Mouse (Mus musculus): ENCODE measurements around the gene Il17ra.

Gene Il17ra

GRCm38 (mm10) chr6:120471991-120472441 lies 9.0 kb downstream of the Il17ra start:
- no peak for DNase-seq

DNA sequence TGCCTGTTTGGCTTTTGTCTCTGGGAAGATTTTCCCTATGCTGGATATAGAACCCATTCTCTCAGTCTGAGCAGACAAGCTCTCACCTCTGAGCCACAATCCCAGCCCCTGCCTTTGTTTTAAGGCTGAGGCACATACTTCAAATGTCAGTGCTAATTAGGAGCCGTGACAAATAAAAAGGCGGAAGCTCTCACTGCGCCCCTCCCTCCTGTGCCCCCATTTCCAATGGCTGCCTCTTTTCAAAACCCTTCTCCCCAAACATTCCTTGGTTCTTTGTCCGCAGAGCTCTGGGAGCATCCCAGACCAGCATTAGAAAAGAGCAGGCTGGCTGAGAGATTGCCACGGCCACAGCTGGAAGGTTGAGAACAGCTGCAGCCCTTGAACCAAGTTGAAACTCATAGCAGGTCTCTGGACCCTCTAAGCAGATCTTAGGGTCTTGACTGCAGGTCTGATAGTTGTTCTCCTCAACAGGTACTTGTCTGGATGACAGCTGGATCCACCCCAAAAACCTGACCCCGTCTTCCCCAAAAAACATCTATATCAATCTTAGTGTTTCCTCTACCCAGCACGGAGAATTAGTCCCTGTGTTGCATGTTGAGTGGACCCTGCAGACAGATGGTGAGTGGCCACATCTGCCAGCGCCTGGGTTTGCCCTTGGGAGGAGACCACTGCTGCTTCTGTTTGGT lies 9.6 kb downstream of the Il17ra start:
- no peak for DNase-seq

DNA sequence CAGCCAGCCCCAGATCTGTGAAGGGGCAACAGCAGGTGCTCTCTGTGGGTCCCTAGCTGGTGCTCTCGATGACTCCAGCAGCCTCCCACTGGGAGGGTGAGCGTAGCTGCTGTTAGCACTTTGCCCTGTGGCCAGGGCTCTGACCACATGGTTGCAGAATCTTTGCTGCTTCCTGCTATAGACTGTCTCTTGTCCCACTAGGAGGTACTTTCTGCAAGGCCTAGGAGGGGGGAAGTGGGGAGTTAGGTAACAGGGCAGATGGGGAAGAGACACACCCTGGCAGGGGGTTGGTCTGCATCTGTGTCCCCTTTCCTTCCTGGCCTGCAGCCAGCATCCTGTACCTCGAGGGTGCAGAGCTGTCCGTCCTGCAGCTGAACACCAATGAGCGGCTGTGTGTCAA lies 10.4 kb downstream of the Il17ra start:
- peak in 1 of 2 experiments; percentile 36 for DNase-seq

DNA sequence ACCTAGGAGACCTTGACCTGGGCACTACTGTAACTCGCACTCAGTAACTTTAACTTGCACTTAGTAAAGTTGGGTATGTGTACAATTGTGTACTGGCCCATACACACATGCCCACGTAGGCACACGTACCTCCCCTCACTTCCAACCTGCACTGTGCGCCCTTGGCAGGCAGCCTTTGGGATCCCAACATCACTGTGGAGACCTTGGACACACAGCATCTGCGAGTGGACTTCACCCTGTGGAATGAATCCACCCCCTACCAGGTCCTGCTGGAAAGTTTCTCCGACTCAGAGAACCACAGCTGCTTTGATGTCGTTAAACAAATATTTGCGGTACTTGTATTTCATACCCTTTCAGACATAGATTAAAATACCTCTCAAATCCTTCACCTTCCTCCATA lies 12.2 kb downstream of the Il17ra start:
- DNase-seq: no peak

DNA sequence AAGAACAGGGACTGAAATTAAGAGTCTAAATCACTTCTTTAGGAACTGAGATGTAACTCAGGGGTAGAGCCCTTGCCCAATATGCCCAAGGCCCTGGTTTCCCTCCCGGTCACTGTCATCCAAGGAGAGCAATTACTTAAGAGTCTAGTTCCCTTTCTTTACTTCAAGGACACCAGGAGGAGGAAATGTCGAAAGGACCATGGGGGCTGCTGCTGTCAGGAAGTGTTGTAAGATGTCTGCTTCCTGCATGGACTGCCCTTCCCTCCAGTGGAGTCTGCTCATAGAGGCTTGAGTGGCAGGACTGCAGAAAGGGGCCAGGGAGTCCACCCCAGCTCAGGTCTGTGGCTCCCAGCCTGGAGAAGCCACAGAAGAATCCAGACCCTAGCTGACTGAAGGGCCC lies 16.3 kb downstream of the Il17ra start:
- no peak for DNase-seq

- no peak for DNase-seq
These were observed 17.3 kb downstream of the Il17ra start for GRCm38 (mm10) chr6:120480361-120480760.

- no peak for DNase-seq
These were observed 18.5 kb downstream of the Il17ra start for GRCm38 (mm10) chr6:120481538-120481937.

DNA sequence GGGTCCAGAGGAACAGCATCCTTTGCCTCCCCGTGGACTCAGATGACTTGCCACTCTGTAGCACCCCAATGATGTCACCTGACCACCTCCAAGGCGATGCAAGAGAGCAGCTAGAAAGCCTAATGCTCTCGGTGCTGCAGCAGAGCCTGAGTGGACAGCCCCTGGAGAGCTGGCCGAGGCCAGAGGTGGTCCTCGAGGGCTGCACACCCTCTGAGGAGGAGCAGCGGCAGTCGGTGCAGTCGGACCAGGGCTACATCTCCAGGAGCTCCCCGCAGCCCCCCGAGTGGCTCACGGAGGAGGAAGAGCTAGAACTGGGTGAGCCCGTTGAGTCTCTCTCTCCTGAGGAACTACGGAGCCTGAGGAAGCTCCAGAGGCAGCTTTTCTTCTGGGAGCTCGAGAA lies 19.0 kb downstream of the Il17ra start:
- no peak for DNase-seq

DNA sequence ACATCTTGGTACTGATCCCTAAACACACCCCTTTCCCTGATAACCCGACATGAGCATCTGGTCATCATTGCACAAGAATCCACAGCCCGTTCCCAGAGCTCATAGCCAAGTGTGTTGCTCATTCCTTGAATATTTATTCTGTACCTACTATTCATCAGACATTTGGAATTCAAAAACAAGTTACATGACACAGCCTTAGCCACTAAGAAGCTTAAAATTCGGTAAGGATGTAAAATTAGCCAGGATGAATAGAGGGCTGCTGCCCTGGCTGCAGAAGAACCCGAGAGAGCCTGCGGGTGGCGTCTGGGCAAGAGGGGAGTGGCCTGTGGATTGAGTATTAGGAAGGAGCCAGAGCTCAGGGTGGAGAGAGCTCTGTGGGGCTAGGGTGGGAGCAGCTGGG lies 19.7 kb downstream of the Il17ra start:
- no peak for DNase-seq

GRCm38 (mm10) chr6:120483211-120483626 lies 20.2 kb downstream of the Il17ra start:
- peak in 1 of 2 experiments; percentile 64 for DNase-seq

DNA sequence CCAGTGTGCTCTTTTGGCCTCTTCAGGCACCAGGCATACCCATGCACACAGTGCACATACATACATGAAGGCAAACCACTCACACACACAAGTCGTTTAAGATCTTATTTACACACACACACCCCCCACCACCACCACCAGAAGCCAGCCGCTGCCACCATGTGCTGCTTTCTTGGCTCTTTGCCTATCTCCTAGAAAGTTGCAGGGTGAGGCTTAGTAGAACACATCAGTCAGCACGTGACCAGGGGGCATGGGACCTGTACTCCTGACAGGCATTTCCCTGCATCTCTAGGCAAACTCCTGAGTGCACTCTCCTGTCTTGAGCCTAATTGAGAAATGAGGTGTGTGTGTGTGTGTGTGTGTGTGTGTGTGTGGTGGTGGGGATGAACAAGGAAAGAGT lies 22.0 kb downstream of the Il17ra start:
- no peak for DNase-seq

DNA sequence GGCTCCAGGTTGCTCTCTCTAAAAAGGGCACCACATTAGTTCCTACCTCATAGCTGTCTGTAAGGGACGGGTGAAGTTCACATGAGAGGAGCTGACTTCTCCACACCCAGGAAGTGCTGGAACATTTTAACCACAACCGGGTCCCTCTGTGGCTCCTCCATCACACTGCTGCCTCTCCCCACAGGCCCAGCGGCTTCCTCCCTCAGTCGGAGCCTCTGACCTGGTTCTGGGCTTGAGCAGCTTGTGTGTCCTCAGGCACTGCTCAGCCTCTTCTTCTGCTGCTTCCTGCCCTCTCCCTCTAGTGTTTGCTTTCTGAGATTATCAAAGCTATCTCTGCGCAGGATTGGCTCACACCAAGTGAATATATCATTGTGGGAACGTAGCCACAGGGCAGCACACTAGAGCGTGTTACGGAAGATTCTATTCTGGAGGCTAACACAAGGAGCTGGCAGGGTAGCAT lies 23.0 kb downstream of the Il17ra start:
- peak; percentile 34 to 37 for DNase-seq

DNA sequence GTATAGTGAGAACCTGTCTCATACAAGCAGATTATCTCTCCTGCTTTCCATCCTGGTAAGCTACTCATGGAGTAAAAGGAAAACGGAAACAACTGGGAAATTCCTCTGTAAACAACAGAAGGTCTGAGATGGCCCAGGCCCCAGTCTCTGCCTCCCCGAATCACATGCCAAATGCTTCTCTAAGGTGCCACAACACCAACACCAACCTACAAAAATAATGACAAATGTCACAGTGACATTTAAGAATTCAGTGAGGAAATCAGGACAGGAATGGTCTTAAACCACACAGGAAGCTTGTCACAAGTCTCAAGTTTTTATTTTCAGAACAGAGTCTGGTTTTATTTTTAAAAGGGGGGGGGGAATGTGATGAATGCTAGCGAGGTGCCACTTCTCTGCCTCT lies 25.6 kb downstream of the Il17ra start:
- DNase-seq: no peak

DNA sequence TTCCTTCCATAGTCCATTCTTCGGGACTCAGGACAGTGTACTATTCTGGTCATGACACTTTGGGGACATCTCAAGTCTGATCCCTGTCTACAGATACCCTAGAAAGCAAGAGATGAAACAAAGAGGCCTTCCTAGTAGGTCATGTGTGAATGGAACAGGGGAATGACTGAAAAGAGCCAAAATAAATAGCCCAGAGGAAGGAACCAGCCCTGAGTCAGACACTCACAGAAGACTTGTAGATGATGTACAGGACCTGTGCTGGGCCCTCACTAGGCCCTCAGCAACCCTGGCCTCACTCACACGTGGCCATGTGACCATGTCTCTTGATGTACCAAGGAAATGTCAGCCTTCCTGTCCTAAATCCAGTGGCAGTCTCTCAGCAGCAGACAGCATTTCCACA lies 26.4 kb downstream of the Il17ra start:
- no peak for DNase-seq

GRCm38 (mm10) chr6:120491064-120491463 lies 28.0 kb downstream of the Il17ra start:
- no peak for DNase-seq

GRCm38 (mm10) chr6:120491862-120492498 lies 28.9 kb downstream of the Il17ra start:
- DNase-seq: no peak

GRCm38 (mm10) chr6:120492499-120493373 lies 29.7 kb downstream of the Il17ra start:
- peak; percentile 30 to 40 for DNase-seq

GRCm38 (mm10) chr6:120493374-120494181 lies 30.5 kb downstream of the Il17ra start, which contains the start of gene Tmem121b:
Tmem121b (minus strand) TSS chr6:120493807.
- peak; percentile 79 to 86 for DNase-seq

- no peak for DNase-seq
These were observed 33.5 kb downstream of the Il17ra start for GRCm38 (mm10) chr6:120496544-120496943.

- no peak for DNase-seq
These were observed 41.0 kb downstream of the Il17ra start for GRCm38 (mm10) chr6:120504051-120504450.

GRCm38 (mm10) chr6:120505531-120505930 lies 42.5 kb downstream of the Il17ra start:
- DNase-seq: peak in 1 of 2 experiments; percentile 41

GRCm38 (mm10) chr6:120508645-120509044 lies 45.6 kb downstream of the Il17ra start:
- no peak for DNase-seq

All from cerebellum, postnatal 25 days (tissue).